Mouse (Mus musculus): ENCODE results near the gene Wapl.
A peak's percentile ranks its signal among the peaks of the same experiment; 100 is the strongest.

The Wapl gene

GRCm38 (mm10) chr14:34693970-34694369 is 20.2 kb downstream of the Wapl start:
- DNase-seq (ENCODE audit: low spot score in 2 of 2) = no peak

- DNase-seq (ENCODE audit: low spot score in 2 of 2) = no peak
Observed at GRCm38 (mm10) chr14:34697376-34697775, 23.6 kb downstream of the Wapl start.

GRCm38 (mm10) chr14:34710209-34710608 is 36.5 kb downstream of the Wapl start:
- no peak for DNase-seq (ENCODE audit: low spot score in 2 of 2)

GRCm38 (mm10) chr14:34712027-34712426 is 38.3 kb downstream of the Wapl start:
- DNase-seq (ENCODE audit: low spot score in 2 of 2) = no peak

GRCm38 (mm10) chr14:34712857-34713256 is 39.1 kb downstream of the Wapl start:
- no peak for DNase-seq (ENCODE audit: low spot score in 2 of 2)

- no peak for DNase-seq (ENCODE audit: low spot score in 2 of 2)
Observed at GRCm38 (mm10) chr14:34718150-34718549, 44.4 kb downstream of the Wapl start.

GRCm38 (mm10) chr14:34727709-34728108 is 54.0 kb downstream of the Wapl start:
- no peak for DNase-seq (ENCODE audit: low spot score in 2 of 2)

- no peak for DNase-seq (ENCODE audit: low spot score in 2 of 2)
Observed at GRCm38 (mm10) chr14:34735405-34735804, 61.7 kb downstream of the Wapl start.

- DNase-seq (ENCODE audit: low spot score in 2 of 2) = no peak
Observed at GRCm38 (mm10) chr14:34745401-34745800, 71.7 kb downstream of the Wapl start.

- DNase-seq (ENCODE audit: low spot score in 2 of 2) = no peak
Observed at GRCm38 (mm10) chr14:34755731-34756130, 82.0 kb downstream of the Wapl start.

- DNase-seq (ENCODE audit: low spot score in 2 of 2) = no peak
Observed at GRCm38 (mm10) chr14:34759938-34760337, 86.2 kb downstream of the Wapl start.

- peak; percentile 48 to 67 for DNase-seq (ENCODE audit: low spot score in 2 of 2)
Observed at GRCm38 (mm10) chr14:34761082-34761959, 87.6 kb downstream of the Wapl start.

GRCm38 (mm10) chr14:34762682-34763081 is 89.0 kb downstream of the Wapl start:
- DNase-seq (ENCODE audit: low spot score in 2 of 2) = no peak

- no peak for DNase-seq (ENCODE audit: low spot score in 2 of 2)
Observed at GRCm38 (mm10) chr14:34763771-34764539, 90.2 kb downstream of the Wapl start.

- no peak for DNase-seq (ENCODE audit: low spot score in 2 of 2)
Observed at GRCm38 (mm10) chr14:34764908-34765307, 91.2 kb downstream of the Wapl start.

- DNase-seq (ENCODE audit: low spot score in 2 of 2) = no peak
Observed at GRCm38 (mm10) chr14:34765380-34765779, 91.7 kb downstream of the Wapl start.

- no peak for DNase-seq (ENCODE audit: low spot score in 2 of 2)
Observed at GRCm38 (mm10) chr14:34766181-34766580, 92.5 kb downstream of the Wapl start.

GRCm38 (mm10) chr14:34768373-34768772 is 94.6 kb downstream of the Wapl start:
- DNase-seq (ENCODE audit: low spot score in 2 of 2) = peak; percentile 65 to 75

- peak; percentile 70 to 78 for DNase-seq (ENCODE audit: low spot score in 2 of 2)
Observed at GRCm38 (mm10) chr14:34769021-34769566, 95.4 kb downstream of the Wapl start.

- DNase-seq (ENCODE audit: low spot score in 2 of 2) = peak; percentile 50 to 53
Observed at GRCm38 (mm10) chr14:34769567-34770158, 95.9 kb downstream of the Wapl start.

- no peak for DNase-seq (ENCODE audit: low spot score in 2 of 2)
Observed at GRCm38 (mm10) chr14:34770467-34770866, 96.7 kb downstream of the Wapl start.

- DNase-seq (ENCODE audit: low spot score in 2 of 2) = no peak
Observed at GRCm38 (mm10) chr14:34771601-34772000, 97.9 kb downstream of the Wapl start.

All from right cerebral cortex, postnatal 10 days (tissue).